Mouse (Mus musculus) CH12.LX (cell line): ENCODE measurements around the gene 1700037H04Rik. TPM values are rescaled to one million over a fixed set of nuclear protein-coding genes. Genes with fewer than 3 reads are reported as not detected.
A peak's percentile ranks its signal among the peaks of the same experiment; 100 is the strongest.

Source experiments
- DNase-seq: peaks from one replicate; pipeline ENCODE4 v3.0.0-alpha.2; 2013; ENCODE audit errors: extremely low read depth
- H3K27ac ChIP-seq: 2 replicates; pipeline ENCODE4 v1.5.1; 2012; ENCODE audit warnings: low read depth, mild to moderate bottlenecking, control low read depth, moderate library complexity; ENCODE audit not compliant: insufficient read depth
- H3K27me3 ChIP-seq: replicated peaks from 2 replicates; pipeline ENCODE3; 2012; ENCODE audit warnings: inconsistent platforms
- H3K36me3 ChIP-seq, 2 experiments: replicated peaks in 1 of 2; 2 replicates each; pipeline versions ENCODE3 to v1.6.1; 2012; ENCODE audit warnings: inconsistent platforms in 1 of 2, low read length in 1 of 2, mild to moderate bottlenecking in 1 of 2, mixed read lengths in 1 of 2, moderate library complexity in 1 of 2; ENCODE audit not compliant: control insufficient read depth in 1 of 2, insufficient read depth in 1 of 2
- H3K4me1 ChIP-seq, 2 experiments: 2 replicates each; pipeline ENCODE4 v1.6.1; 2012; ENCODE audit warnings: inconsistent platforms in 1 of 2, moderate library complexity in 1 of 2; ENCODE audit not compliant: insufficient read depth in 2 of 2, control insufficient read depth in 1 of 2
- H3K4me2 ChIP-seq: 2 replicates; pipeline ENCODE4 v1.6.1; 2012; ENCODE audit warnings: low read depth, mild to moderate bottlenecking, control low read depth; ENCODE audit not compliant: poor library complexity, insufficient read depth, severe bottlenecking
- H3K4me3 ChIP-seq, 3 experiments: fragments of 150-350 bp in 1 of 3; sonication (generic) in 1 of 3; replicated peaks in 1 of 3; 2 replicates each; pipeline versions ENCODE3 to v1.5.1; 2011 to 2012; ENCODE audit warnings: low read depth in 2 of 3, low read length in 2 of 3, mild to moderate bottlenecking in 2 of 3, moderate library complexity in 2 of 3, control low read depth in 1 of 3, improper control_type of control experiment in 1 of 3, inconsistent platforms in 1 of 3, mixed read lengths in 1 of 3; ENCODE audit not compliant: poor library complexity in 1 of 3
- H3K79me2 ChIP-seq: replicated peaks from 2 replicates; pipeline ENCODE4 v1.6.1; 2012; ENCODE audit warnings: mild to moderate bottlenecking, moderate library complexity; ENCODE audit not compliant: control insufficient read depth, poor library complexity, insufficient read depth, severe bottlenecking; ENCODE audit errors: extremely low read depth
- H3K9ac ChIP-seq: 2 replicates; pipeline ENCODE4 v1.6.1; 2012; ENCODE audit warnings: low read depth, mild to moderate bottlenecking, control low read depth, moderate library complexity; ENCODE audit not compliant: insufficient read depth
- H3K9me3 ChIP-seq: replicated peaks from 2 replicates; pipeline ENCODE3; 2012; ENCODE audit warnings: low read length, inconsistent platforms, mixed read lengths
- CHD2 ChIP-seq: IDR thresholded peaks from 2 replicates; pipeline ENCODE4 v1.6.1; 2011; ENCODE audit warnings: low read length, improper control_type of control experiment
- CTCF ChIP-seq, 2 experiments: IDR thresholded peaks in 1 of 2; conservative IDR thresholded peaks in 1 of 2; 2 replicates each; pipeline ENCODE4 v1.5.1; 2011 to 2012; ENCODE audit warnings: low read depth in 2 of 2, low read length in 2 of 2, improper control_type of control experiment in 1 of 2, inconsistent platforms in 1 of 2, mild to moderate bottlenecking in 1 of 2, moderate library complexity in 1 of 2
- E2F4 ChIP-seq: IDR thresholded peaks from 2 replicates; pipeline ENCODE4 v1.6.1; 2011; ENCODE audit warnings: low read depth, low read length, improper control_type of control experiment; ENCODE audit not compliant: insufficient replicate concordance
- ELF1 ChIP-seq: IDR thresholded peaks from 2 replicates; pipeline ENCODE4 v1.6.1; 2014; ENCODE audit warnings: low read depth, mild to moderate bottlenecking, inconsistent platforms, low read length, improper control_type of control experiment
- JUN ChIP-seq: IDR thresholded peaks from 2 replicates; pipeline ENCODE4 v1.6.1; 2011; ENCODE audit warnings: low read depth, mild to moderate bottlenecking, low read length, improper control_type of control experiment, moderate library complexity; ENCODE audit not compliant: insufficient read depth
- MEF2A ChIP-seq: IDR thresholded peaks from 2 replicates; pipeline ENCODE4 v1.6.1; 2014; ENCODE audit warnings: low read depth, mild to moderate bottlenecking, inconsistent platforms, low read length, improper control_type of control experiment, borderline replicate concordance
- MXI1 ChIP-seq: IDR thresholded peaks from 2 replicates; pipeline ENCODE4 v1.6.1; 2011; ENCODE audit warnings: mild to moderate bottlenecking, low read depth, low read length, improper control_type of control experiment
- NELFE ChIP-seq: IDR thresholded peaks from 2 replicates; pipeline ENCODE4 v1.6.1; 2011; ENCODE audit warnings: low read depth, low read length, improper control_type of control experiment
- POLR2AphosphoS2 ChIP-seq: IDR thresholded peaks from 2 replicates; pipeline ENCODE4 v1.6.1; 2011; ENCODE audit warnings: low read depth, low read length, improper control_type of control experiment
- RAD21 ChIP-seq: IDR thresholded peaks from 2 replicates; pipeline ENCODE4 v1.6.1; 2011; ENCODE audit warnings: low read depth, mild to moderate bottlenecking, low read length, improper control_type of control experiment, moderate library complexity
- RCOR1 ChIP-seq: conservative IDR thresholded peaks from 2 replicates; pipeline ENCODE4 v1.6.1; 2012; ENCODE audit warnings: low read depth, mild to moderate bottlenecking, inconsistent platforms, low read length, improper control_type of control experiment
- SMC3 ChIP-seq: IDR thresholded peaks from 2 replicates; pipeline ENCODE4 v1.6.1; 2011; ENCODE audit warnings: low read depth, low read length, improper control_type of control experiment
- TBP ChIP-seq: conservative IDR thresholded peaks from 2 replicates; pipeline ENCODE4 v1.6.1; 2011; ENCODE audit warnings: low read depth, low read length, improper control_type of control experiment
- USF1 ChIP-seq: IDR thresholded peaks from 2 replicates; pipeline ENCODE4 v1.6.1; 2014; ENCODE audit warnings: low read depth, mild to moderate bottlenecking, inconsistent platforms, low read length, improper control_type of control experiment
- USF2 ChIP-seq: conservative IDR thresholded peaks from 2 replicates; pipeline ENCODE4 v1.6.1; 2011; ENCODE audit warnings: low read depth, low read length, improper control_type of control experiment
- ZC3H11A ChIP-seq: IDR thresholded peaks from 2 replicates; pipeline ENCODE4 v1.6.1; 2012; ENCODE audit warnings: low read depth, mild to moderate bottlenecking, inconsistent platforms, low read length, improper control_type of control experiment
- ZKSCAN1 ChIP-seq: IDR thresholded peaks from 2 replicates; pipeline ENCODE4 v1.6.1; 2012; ENCODE audit warnings: low read depth, inconsistent platforms, low read length, improper control_type of control experiment, borderline replicate concordance
- ZMIZ1 ChIP-seq: IDR thresholded peaks from 2 replicates; pipeline ENCODE4 v1.6.1; 2012; ENCODE audit warnings: low read depth, mild to moderate bottlenecking, inconsistent platforms, low read length, improper control_type of control experiment
- ZNF384 ChIP-seq: IDR thresholded peaks from 2 replicates; pipeline ENCODE4 v1.6.1; 2012; ENCODE audit warnings: low read depth, low read length, improper control_type of control experiment, inconsistent platforms
- dilution Hi-C: fragments of 300-500 bp; cut with MboI; formaldehyde crosslinking; loops from 2 replicates; pipeline ENCODE4 v1.14.3; 2020; ENCODE audit warnings: low sequenced_read_pairs; ENCODE audit not compliant: extremely low pct_unique_long_range_greater_than_20kb, extremely low pct_ligation_motif_present
- in situ Hi-C: fragments of 300-500 bp; cut with MboI; formaldehyde crosslinking; loops from 3 replicates; pipeline ENCODE4 v1.14.3; 2019; ENCODE audit warnings: low sequenced_read_pairs, low pct_ligation_motif_present, low pct_unique_long_range_greater_than_20kb, mixed read lengths
- polyA plus RNA-seq: library from polyadenylated mRNA; unstranded; fragments of >175 nt; gene quantifications from 2 replicates; pipeline ENCODE4 v1.2.1, GENCODE M21; 2012; ENCODE audit warnings: low read depth; ENCODE audit not compliant: insufficient read length
- total RNA-seq, 2 experiments: library from RNA; depleted of rRNA; stranded (reverse); fragments of 300-350 nt in 1 of 2; fragments of >200 nt in 1 of 2; gene quantifications; 2 replicates each; pipeline ENCODE4 v1.2.3; 2012 to 2014

Gene 1700037H04Rik
- total and polyA plus RNA-seq, 3 experiments, result 16.0 to 40.0 (median 36.5) TPM

GRCm38 (mm10) chr2:131166172-131166571 is 6.3 kb upstream of the 1700037H04Rik start:
- dilution Hi-C loops, result no loop called here
- no peak overlapping the region for H3K27ac ChIP-seq

GRCm38 (mm10) chr2:131163924-131164323 is 4.0 kb upstream of the 1700037H04Rik start:
- in situ Hi-C loops, result loop anchor here (5.0 kb wide), 1 partner anchor 72 kb away; no protein-coding TSS in a partner anchor
- DNase-seq, result no peak

More at GRCm38 (mm10) chr2:131166172-131166571, 6.3 kb upstream of the 1700037H04Rik start:
- Histone ChIP-seq H3K4me1 (peaks cover 0 to 7% of the 10 kb centered on the region in 2 experiments; a peak in 1 of 4 replicates), H3K36me3 (peaks cover 0 to 2% of the 10 kb centered on the region in 2 experiments), H3K27me3 (no peaks in the 10 kb centered on the region), H3K4me3 (no peak overlapping the region), H3K4me2 (no peak overlapping the region), H3K9me3 (peaks cover 16% of the 10 kb centered on the region), H3K9ac (no peak overlapping the region), H3K79me2 (no peaks in the 10 kb centered on the region)
- TF ChIP-seq SMC3 (no peak), ZNF384 (no peak), POLR2AphosphoS2 (no peak), ZKSCAN1 (no peak), USF1 (no peak), USF2 (no peak), ZC3H11A (no peak)
- no peak for DNase-seq
- in situ Hi-C loops, result no loop called here

GRCm38 (mm10) chr2:131160671-131161111 is 810 bp upstream of the 1700037H04Rik start:
- in situ Hi-C loops, result loop anchor here (5.0 kb wide), 1 partner anchor 68 kb away; no protein-coding TSS in a partner anchor
- DNase-seq, result peak; percentile 15
- H3K4me2 ChIP-seq, result peak overlapping the region; percentile 72

More at GRCm38 (mm10) chr2:131163924-131164323, 4.0 kb upstream of the 1700037H04Rik start:
- H3K4me1 ChIP-seq, result peaks cover under 1 to 16% of the 10 kb centered on the region in 2 experiments; a peak in 3 of 4 replicates
- no peaks in the 10 kb centered on the region for H3K79me2 ChIP-seq
- H3K36me3 ChIP-seq, result no peaks in the 10 kb centered on the region
- H3K27ac ChIP-seq, result no peak overlapping the region
- dilution Hi-C loops, result no loop called here
- no peak overlapping the region for H3K4me3 ChIP-seq
- no peak overlapping the region for H3K4me2 ChIP-seq
- H3K9me3 ChIP-seq, result peaks cover 16% of the 10 kb centered on the region
- no peaks in the 10 kb centered on the region for H3K27me3 ChIP-seq
- H3K9ac ChIP-seq, result no peak overlapping the region
- TF ChIP-seq ZMIZ1 (no peak), E2F4 (no peak), ELF1 (no peak), ZNF384 (no peak), CHD2 (no peak)

More at GRCm38 (mm10) chr2:131160671-131161111, 810 bp upstream of the 1700037H04Rik start:
- Histone ChIP-seq H3K4me3 (peak overlapping the region; percentile 61 to 71 (median 69)), H3K27me3 (no peaks in the 10 kb centered on the region), H3K9ac (peak overlapping the region; percentile 67), H3K9me3 (peaks cover 13% of the 10 kb centered on the region), H3K4me1 (peaks cover 2 to 17% of the 10 kb centered on the region in 2 experiments; a peak in 3 of 4 replicates), H3K79me2 (no peaks in the 10 kb centered on the region), H3K27ac (no peak overlapping the region), H3K36me3 (peaks cover 0 to 10% of the 10 kb centered on the region in 2 experiments)
- TF ChIP-seq TBP (no peak), RCOR1 (no peak), ZC3H11A (no peak), NELFE (no peak), CTCF (conservative IDR thresholded peaks at IDR 0.05 in 1 of 2, IDR thresholded peaks at IDR 0.05 in 1 of 2; ENCODE audit: low read depth in 2 of 2, low read length in 2 of 2) (peak in 1 of 2 experiments; percentile 46; a peak in 2 of 4 replicates), RAD21 (peak; percentile 18), JUN (no peak), MEF2A (no peak), ZNF384 (no peak), MXI1 (no peak)
- dilution Hi-C loops, result no loop called here
